Mouse (Mus musculus): ENCODE data around the gene Psmb3. TPM values are rescaled to one million over a fixed set of nuclear protein-coding genes. Genes with fewer than 3 reads are reported as not detected.

Gene Psmb3
- polyA plus RNA-seq, 1 experiment from 2014 or later: 463 TPM

DNA sequence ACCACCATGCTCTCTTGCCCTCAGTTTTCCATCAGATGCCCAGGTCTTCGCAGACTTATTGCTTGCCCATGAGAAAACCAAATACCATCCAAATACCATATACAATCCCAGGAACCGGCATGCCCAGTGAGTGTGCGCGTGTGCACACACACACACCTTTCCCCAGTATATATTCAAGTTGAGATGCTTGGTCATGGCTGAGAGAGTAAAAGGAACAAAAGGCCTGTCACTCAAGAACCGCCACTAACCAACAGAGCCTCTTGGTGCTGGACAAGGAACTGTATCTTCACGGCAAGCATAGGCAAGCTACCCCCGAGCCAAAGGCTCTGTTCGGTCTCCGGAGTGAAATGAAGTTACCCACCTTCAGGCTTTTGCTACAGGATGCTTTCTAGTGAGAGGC is 39.4 kb downstream of the Psmb3 start:
- 85% methylated on average over 9 of the region's 9 CpGs for WGBS
- no peak for DNase-seq (ENCODE audit: low spot score)
- no peak overlapping the region for H3K27ac ChIP-seq (ENCODE audit: low read depth, low read length)

DNA sequence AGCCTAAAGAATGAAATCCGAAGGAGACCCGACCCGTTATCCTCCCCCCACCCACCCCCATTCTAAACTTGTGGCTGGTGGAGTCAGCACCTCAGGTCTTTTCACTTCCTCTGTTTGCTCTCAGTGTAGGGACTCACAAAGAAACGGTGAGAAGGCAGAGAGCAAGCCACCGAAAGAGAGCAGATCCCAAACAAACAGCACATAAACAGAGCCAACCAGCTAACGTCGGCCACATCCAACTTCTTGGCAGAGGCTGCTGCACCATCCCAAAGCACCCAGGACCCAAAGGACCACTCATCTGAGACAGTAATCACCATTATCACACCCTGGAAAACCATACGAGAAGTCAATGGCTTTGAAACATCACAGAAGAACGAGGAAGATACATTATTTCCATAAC is 40.2 kb downstream of the Psmb3 start:
- Histone ChIP-seq H3K4me2 (ENCODE audit: low read depth, low read length, severe bottlenecking) (peak overlapping the region; percentile 91), H3K9me3 (ENCODE audit: control insufficient read depth, low read length) (no peaks in the 10 kb centered on the region), H3K9ac (ENCODE audit: low read length) (peak overlapping the region; percentile 94), H3K4me1 (replicated peaks; ENCODE audit: control insufficient read depth, insufficient read depth, low read length) (peaks cover 6% of the 10 kb centered on the region), H3K36me3 (ENCODE audit: control insufficient read depth, insufficient read depth, low read length) (no peaks in the 10 kb centered on the region; the same call in 1 of the 2 replicates), H3K27ac (ENCODE audit: low read depth, low read length) (no peak overlapping the region), H3K27me3 (ENCODE audit: control insufficient read depth, insufficient read depth, low read length) (no peaks in the 10 kb centered on the region), H3K4me3 (ENCODE audit: low read depth, low read length) (peak overlapping the region; percentile 85)
- no peak for DNase-seq (ENCODE audit: low spot score)
- ATAC-seq (replicated peaks; ENCODE audit: low FRiP score): no peak
- WGBS: 50% methylated on average over 9 of the region's 9 CpGs

More for the DNA sequence above, 39.4 kb downstream of the Psmb3 start:
- Histone ChIP-seq H3K9me3 (ENCODE audit: control insufficient read depth, low read length) (no peaks in the 10 kb centered on the region), H3K4me3 (ENCODE audit: low read depth, low read length) (no peak overlapping the region), H3K27me3 (ENCODE audit: control insufficient read depth, insufficient read depth, low read length) (no peaks in the 10 kb centered on the region), H3K9ac (ENCODE audit: low read length) (no peak overlapping the region), H3K4me2 (ENCODE audit: low read depth, low read length, severe bottlenecking) (peak overlapping the region; percentile 91; the same call in 1 of the 2 replicates), H3K36me3 (ENCODE audit: control insufficient read depth, insufficient read depth, low read length) (no peaks in the 10 kb centered on the region), H3K4me1 (replicated peaks; ENCODE audit: control insufficient read depth, insufficient read depth, low read length) (peaks cover 6% of the 10 kb centered on the region)
- no peak for ATAC-seq (replicated peaks; ENCODE audit: low FRiP score)

DNA sequence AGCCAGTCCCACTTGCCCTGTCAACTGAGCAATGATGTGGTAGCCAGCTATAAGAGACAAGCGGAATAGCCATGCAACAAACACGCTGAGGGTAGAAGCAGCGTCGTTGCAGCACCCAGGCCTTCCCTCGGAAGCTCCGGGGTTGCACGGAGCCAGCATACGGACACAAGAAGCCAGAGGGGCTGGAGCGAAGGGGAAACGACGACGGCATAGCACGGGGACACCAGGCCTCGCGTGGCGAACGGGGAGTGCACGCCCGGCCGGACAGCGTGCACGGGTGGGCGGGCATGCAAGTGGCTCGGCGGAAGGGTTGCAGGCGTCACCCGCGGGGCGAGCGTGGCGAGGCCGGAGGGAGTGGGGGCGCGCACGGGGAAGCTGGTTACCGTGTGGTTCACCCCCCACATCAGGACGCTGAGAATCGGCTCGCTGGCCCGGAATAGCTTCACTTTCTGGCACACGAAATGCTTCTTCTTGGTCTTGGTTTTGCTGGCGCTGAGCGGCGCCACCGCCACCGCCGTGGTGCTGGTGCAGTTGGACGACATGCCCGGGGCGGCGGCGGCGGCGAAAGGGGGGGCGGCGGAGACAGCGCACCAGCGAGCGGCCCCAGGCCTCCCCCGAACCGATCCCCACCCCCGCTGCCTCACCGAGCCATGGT is 41.0 kb downstream of the Psmb3 start, which contains the start of gene Pip4k2b:
Gene Pip4k2b (minus strand): TSS at position 642 of the 655 bp plus-strand sequence.
- H3K4me1 ChIP-seq (replicated peaks; ENCODE audit: control insufficient read depth, insufficient read depth, low read length): peaks cover 6% of the 10 kb centered on the region
- peak within 1 kb of the TSS; percentile 91 for H3K4me2 ChIP-seq (ENCODE audit: low read depth, low read length, severe bottlenecking)
- H3K9ac ChIP-seq (ENCODE audit: low read length): peak within 1 kb of the TSS; percentile 94
- H3K4me3 ChIP-seq (ENCODE audit: low read depth, low read length): peak within 1 kb of the TSS; percentile 85
- H3K9me3 ChIP-seq (ENCODE audit: control insufficient read depth, low read length): no peaks in the 10 kb centered on the region
- DNase-seq (ENCODE audit: low spot score) (peak; percentile 79), ATAC-seq (replicated peaks; ENCODE audit: low FRiP score) (peak; percentile 47)
- 0% methylated on average over 48 of the region's 63 CpGs for WGBS
- no peaks in the 10 kb centered on the region for H3K27me3 ChIP-seq (ENCODE audit: control insufficient read depth, insufficient read depth, low read length)
- no peaks in the 10 kb centered on the region; the same call in 1 of the 2 replicates for H3K36me3 ChIP-seq (ENCODE audit: control insufficient read depth, insufficient read depth, low read length)
- H3K27ac ChIP-seq (ENCODE audit: low read depth, low read length): peak within 1 kb of the TSS; percentile 90

DNA sequence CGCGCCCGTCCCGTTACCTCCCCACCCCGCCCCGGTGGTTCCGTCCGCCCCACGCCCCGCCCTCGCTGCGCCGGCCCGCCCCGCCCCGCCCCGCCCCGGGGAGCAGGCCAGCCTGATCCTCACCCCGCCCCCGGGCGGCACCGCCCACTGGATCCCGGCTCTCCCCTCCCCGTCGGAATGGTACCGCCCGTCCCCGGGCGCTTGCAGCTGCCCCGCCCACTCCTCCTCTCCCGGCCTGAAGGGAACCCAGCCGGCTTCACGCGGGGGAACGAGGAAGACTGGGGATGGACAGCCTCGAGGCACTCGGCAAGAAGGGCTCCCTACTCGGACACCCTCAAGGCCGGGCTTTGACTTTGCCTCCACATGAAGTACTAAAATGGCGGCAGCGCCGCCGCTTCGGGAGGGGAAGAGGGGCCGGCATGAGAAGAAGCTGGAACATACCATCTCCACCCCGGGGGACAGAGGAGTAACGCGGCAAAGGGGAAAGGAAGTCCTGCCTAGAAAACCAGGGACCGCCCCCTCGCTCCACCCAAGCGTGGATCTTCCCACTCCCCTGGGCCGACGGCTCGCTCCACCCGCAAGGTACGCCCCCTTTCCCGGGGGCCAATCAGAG is 41.6 kb downstream of the Psmb3 start:
- 2% methylated on average over 44 of the region's 57 CpGs for WGBS
- Histone ChIP-seq H3K4me2 (ENCODE audit: low read depth, low read length, severe bottlenecking) (peak overlapping the region; percentile 91), H3K27me3 (ENCODE audit: control insufficient read depth, insufficient read depth, low read length) (no peaks in the 10 kb centered on the region), H3K9ac (ENCODE audit: low read length) (peak overlapping the region; percentile 94), H3K4me1 (replicated peaks; ENCODE audit: control insufficient read depth, insufficient read depth, low read length) (peaks cover 6% of the 10 kb centered on the region), H3K4me3 (ENCODE audit: low read depth, low read length) (peak overlapping the region; percentile 85), H3K27ac (ENCODE audit: low read depth, low read length) (peak overlapping the region; percentile 90), H3K36me3 (ENCODE audit: control insufficient read depth, insufficient read depth, low read length) (no peaks in the 10 kb centered on the region; the same call in 1 of the 2 replicates), H3K9me3 (ENCODE audit: control insufficient read depth, low read length) (no peaks in the 10 kb centered on the region)
- peak; percentile 97 for ATAC-seq (replicated peaks; ENCODE audit: low FRiP score)
- peak; percentile 100 for DNase-seq (ENCODE audit: low spot score)

DNA sequence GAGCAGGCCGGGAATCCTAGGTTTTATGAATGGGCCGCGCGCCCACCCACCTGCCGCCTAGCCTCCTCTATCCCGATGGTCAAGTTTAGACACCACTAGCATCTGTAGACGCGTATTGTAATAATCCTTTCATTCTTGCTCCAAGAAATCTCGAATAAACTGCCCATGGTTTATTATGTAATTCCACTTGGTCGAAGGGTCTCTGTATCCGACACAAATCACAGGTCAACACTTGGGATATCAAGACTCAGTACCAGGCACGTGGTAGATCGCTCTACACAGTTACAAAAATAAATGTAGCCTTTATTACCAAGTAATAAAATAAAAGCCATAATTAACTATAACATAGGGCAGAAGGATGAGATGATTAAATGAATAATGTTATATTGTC is 42.1 kb downstream of the Psmb3 start:
- H3K36me3 ChIP-seq (ENCODE audit: control insufficient read depth, insufficient read depth, low read length): no peaks in the 10 kb centered on the region; the same call in 1 of the 2 replicates
- H3K9me3 ChIP-seq (ENCODE audit: control insufficient read depth, low read length): no peaks in the 10 kb centered on the region
- H3K27ac ChIP-seq (ENCODE audit: low read depth, low read length): no peak overlapping the region
- H3K9ac ChIP-seq (ENCODE audit: low read length): peak overlapping the region; percentile 23; the same call in 1 of the 2 replicates
- H3K4me1 ChIP-seq (replicated peaks; ENCODE audit: control insufficient read depth, insufficient read depth, low read length): peaks cover 6% of the 10 kb centered on the region
- H3K4me3 ChIP-seq (ENCODE audit: low read depth, low read length): peak overlapping the region; percentile 85
- 13% methylated on average over 13 of the region's 13 CpGs for WGBS
- ATAC-seq (replicated peaks; ENCODE audit: low FRiP score): peak; percentile 13
- DNase-seq (ENCODE audit: low spot score): no peak
- H3K4me2 ChIP-seq (ENCODE audit: low read depth, low read length, severe bottlenecking): peak overlapping the region; percentile 53; the same call in 1 of the 2 replicates
- H3K27me3 ChIP-seq (ENCODE audit: control insufficient read depth, insufficient read depth, low read length): no peaks in the 10 kb centered on the region

DNA sequence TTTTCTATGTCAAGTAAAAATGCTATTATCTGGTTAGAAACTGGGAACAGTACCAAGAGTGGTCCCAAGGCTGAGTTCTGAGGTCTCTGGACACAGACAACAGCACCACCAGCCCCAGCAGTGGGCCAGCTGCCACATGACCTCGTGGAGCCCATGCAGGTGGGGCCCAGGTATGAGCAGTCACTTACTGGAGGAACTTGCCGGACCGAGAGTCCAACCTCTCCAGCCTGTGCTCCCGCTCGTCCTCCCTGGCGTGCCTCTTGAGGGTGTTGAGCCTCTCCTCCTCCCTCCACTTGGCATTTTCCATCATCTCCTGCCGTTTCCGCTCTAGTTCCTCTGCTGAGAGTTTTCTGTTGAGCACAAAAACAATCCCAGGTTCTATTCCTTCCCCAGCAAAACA is 44.6 kb downstream of the Psmb3 start:
- Histone ChIP-seq H3K36me3 (ENCODE audit: control insufficient read depth, insufficient read depth, low read length) (peaks cover 8% of the 10 kb centered on the region), H3K4me1 (replicated peaks; ENCODE audit: control insufficient read depth, insufficient read depth, low read length) (peaks cover 4% of the 10 kb centered on the region), H3K4me3 (ENCODE audit: low read depth, low read length) (no peak overlapping the region), H3K4me2 (ENCODE audit: low read depth, low read length, severe bottlenecking) (no peak overlapping the region), H3K9ac (ENCODE audit: low read length) (no peak overlapping the region), H3K9me3 (ENCODE audit: control insufficient read depth, low read length) (no peaks in the 10 kb centered on the region), H3K27me3 (ENCODE audit: control insufficient read depth, insufficient read depth, low read length) (no peaks in the 10 kb centered on the region), H3K27ac (ENCODE audit: low read depth, low read length) (no peak overlapping the region)
- DNase-seq (ENCODE audit: low spot score) (no peak), ATAC-seq (replicated peaks; ENCODE audit: low FRiP score) (no peak)
- WGBS: 94% methylated on average over 8 of the region's 8 CpGs

DNA sequence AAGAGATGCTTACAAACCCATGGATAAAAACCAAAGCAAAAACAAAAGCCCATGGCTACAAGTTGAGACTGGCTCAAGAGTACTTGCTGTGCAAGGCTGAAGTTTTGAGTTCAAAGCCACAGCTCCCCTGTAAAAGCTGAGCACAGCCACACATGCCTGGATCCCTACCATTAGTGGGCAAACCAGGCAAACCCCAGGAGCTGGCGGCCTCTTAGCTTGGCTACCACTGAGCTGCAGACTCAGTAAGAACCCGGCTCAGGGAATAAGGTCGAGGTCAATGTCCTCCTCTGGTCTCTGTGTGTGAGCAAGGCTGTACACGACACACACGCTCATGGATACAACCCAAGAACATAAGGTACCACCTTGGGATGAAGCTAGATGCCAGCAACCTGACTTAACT is 45.3 kb downstream of the Psmb3 start:
- H3K4me3 ChIP-seq (ENCODE audit: low read depth, low read length): no peak overlapping the region
- no peaks in the 10 kb centered on the region for H3K27me3 ChIP-seq (ENCODE audit: control insufficient read depth, insufficient read depth, low read length)
- no peak overlapping the region for H3K27ac ChIP-seq (ENCODE audit: low read depth, low read length)
- H3K36me3 ChIP-seq (ENCODE audit: control insufficient read depth, insufficient read depth, low read length): peaks cover 9% of the 10 kb centered on the region
- H3K9ac ChIP-seq (ENCODE audit: low read length): no peak overlapping the region
- H3K4me2 ChIP-seq (ENCODE audit: low read depth, low read length, severe bottlenecking): no peak overlapping the region
- DNase-seq (ENCODE audit: low spot score) (no peak), ATAC-seq (replicated peaks; ENCODE audit: low FRiP score) (no peak)
- 89% methylated on average over 5 of the region's 5 CpGs for WGBS
- no peaks in the 10 kb centered on the region; the same call in 1 of the 2 replicates for H3K4me1 ChIP-seq (replicated peaks; ENCODE audit: control insufficient read depth, insufficient read depth, low read length)
- H3K9me3 ChIP-seq (ENCODE audit: control insufficient read depth, low read length): no peaks in the 10 kb centered on the region

DNA sequence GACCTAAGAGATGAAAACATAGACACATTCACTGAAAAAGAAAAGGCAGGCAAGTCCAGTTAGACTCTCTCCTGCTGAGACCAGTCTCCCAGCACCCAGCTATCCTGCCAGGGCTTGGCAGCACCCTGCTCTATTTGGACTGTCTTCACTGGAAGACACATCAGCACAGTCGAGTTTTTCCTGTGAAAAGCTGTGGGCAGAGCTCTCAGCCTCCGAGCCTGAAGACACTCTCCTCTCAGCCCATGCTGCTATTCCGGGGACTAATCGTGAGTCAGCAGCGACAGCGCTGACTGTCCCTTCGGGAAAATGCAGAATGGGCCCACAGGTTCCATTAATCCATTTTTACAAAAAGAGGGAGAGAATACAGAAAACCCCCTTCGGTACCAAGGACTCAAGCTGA is 50.1 kb downstream of the Psmb3 start:
- peaks cover 9% of the 10 kb centered on the region for H3K36me3 ChIP-seq (ENCODE audit: control insufficient read depth, insufficient read depth, low read length)
- ATAC-seq (replicated peaks; ENCODE audit: low FRiP score) (no peak), DNase-seq (ENCODE audit: low spot score) (no peak)
- no peak overlapping the region for H3K4me3 ChIP-seq (ENCODE audit: low read depth, low read length)
- 92% methylated on average over 8 of the region's 8 CpGs for WGBS
- H3K9me3 ChIP-seq (ENCODE audit: control insufficient read depth, low read length): no peaks in the 10 kb centered on the region
- H3K27me3 ChIP-seq (ENCODE audit: control insufficient read depth, insufficient read depth, low read length): no peaks in the 10 kb centered on the region
- H3K9ac ChIP-seq (ENCODE audit: low read length): no peak overlapping the region
- H3K4me2 ChIP-seq (ENCODE audit: low read depth, low read length, severe bottlenecking): no peak overlapping the region
- no peak overlapping the region for H3K27ac ChIP-seq (ENCODE audit: low read depth, low read length)
- H3K4me1 ChIP-seq (replicated peaks; ENCODE audit: control insufficient read depth, insufficient read depth, low read length): no peaks in the 10 kb centered on the region
